Mouse (Mus musculus) heart, postnatal 14 days (tissue): ENCODE results near the gene Fndc3b. TPM values are rescaled to one million over a fixed set of nuclear protein-coding genes. Genes with fewer than 3 reads are reported as not detected.

Experiments
- DNase-seq, 2 experiments: peaks; one replicate each; pipeline ENCODE4 v3.0.0; 2021 to 2022
- intact Hi-C: fragments of 180-260 bp; cut with DNase I; formaldehyde crosslinking; loops from one replicate; pipeline ENCODE4 v1.15.1; 2025
- total RNA-seq, 2 experiments: library from RNA; stranded (reverse); gene quantifications; 2 replicates each; pipeline ENCODE4 v1.2.3; 2021

Fndc3b gene
- total RNA-seq, 2 experiments from 2014 or later: 73.2 to 79.0 TPM

GRCm38 (mm10) chr3:27631112-27631511, 80.0 kb downstream of the Fndc3b start:
- intact Hi-C loops: loop anchor here (5.0 kb wide), 2 partner anchors 76 to 231 kb away; no protein-coding TSS in a partner anchor
- peak; percentile 67 to 70 for DNase-seq

- intact Hi-C loops: loop anchor here (5.0 kb wide), 2 partner anchors 78 to 233 kb away; no protein-coding TSS in a partner anchor
- no peak for DNase-seq
Measured at GRCm38 (mm10) chr3:27629716-27630115, 81.4 kb downstream of the Fndc3b start.

GRCm38 (mm10) chr3:27626301-27626700, 84.8 kb downstream of the Fndc3b start:
- intact Hi-C loops: no loop called here
- DNase-seq: no peak

GRCm38 (mm10) chr3:27625592-27625985, 85.5 kb downstream of the Fndc3b start:
- intact Hi-C loops: no loop called here
- no peak for DNase-seq

DNA sequence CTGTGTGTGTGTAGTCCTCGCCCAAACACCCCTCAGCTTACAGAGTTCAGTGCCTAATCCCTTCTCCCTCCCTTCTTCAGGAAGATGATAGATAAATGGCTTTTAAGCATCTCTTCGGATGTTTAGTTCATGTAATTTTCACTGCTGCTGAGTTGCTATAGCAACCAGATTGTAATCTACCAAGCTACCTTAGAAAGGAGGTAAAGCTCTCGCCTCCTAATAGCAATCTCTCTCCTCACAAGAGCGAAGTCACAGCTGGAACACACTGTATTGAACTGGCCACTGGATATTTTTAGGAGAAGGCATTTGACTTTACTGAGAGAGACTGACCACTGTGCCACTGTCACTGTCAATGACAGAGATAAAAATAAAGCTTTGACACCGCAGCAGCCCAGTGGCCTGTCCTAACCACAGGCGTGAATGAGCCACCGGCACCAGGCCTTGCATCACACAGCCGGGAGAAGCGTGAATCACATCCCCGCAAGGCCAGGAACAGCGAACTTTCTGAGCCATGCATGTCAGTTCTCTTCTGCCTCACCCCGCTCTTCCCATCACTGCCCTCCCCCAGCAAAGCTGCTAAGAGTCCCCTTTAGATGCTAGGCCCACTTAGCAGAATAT, 86.0 kb downstream of the Fndc3b start:
- intact Hi-C loops: no loop called here
- DNase-seq: no peak

DNA sequence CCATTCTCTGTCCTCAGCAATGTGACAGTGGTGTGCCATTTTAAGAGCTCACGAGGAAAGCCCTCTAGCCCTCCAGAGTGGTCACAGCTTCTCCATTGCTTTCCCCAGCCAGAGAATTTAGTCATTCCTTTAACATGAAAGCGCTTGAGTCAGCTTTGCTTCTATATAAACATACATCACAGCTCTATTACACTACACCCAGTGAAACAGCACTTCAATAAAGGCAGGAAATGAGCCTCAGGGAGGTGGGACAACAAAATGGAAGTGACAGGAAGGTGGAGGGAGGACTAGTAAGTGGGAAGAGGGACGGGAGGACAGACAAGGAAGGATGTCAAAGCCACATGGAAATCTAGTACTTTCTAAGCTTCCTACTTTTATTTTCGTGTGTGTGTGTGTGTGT, 88.7 kb downstream of the Fndc3b start:
- no peak for DNase-seq
- intact Hi-C loops: no loop called here

DNA sequence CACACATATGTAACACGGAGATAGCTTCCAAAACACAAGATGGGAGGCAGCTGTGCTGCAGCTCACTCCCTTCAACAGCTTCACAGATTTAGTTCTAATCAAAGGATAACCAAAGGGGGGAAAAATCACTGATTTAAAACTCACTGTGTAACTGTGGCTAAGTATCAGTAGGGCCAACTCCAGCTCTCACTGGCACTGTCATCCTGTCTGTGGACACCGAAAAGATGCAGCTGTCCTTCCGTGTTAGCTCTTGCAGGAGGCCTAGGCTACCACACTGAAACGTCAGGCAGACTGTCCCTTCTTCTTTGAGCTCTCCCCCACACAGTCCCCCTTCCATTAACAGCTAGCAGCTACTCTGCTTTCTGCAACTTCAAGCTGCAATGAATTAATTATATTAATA, 89.9 kb downstream of the Fndc3b start:
- intact Hi-C loops: no loop called here
- DNase-seq: peak in 1 of 2 experiments; percentile 35

GRCm38 (mm10) chr3:27617733-27618132, 93.4 kb downstream of the Fndc3b start:
- intact Hi-C loops: loop anchor here (5.0 kb wide), 1 partner anchor 90 kb away; no protein-coding TSS in a partner anchor

DNA sequence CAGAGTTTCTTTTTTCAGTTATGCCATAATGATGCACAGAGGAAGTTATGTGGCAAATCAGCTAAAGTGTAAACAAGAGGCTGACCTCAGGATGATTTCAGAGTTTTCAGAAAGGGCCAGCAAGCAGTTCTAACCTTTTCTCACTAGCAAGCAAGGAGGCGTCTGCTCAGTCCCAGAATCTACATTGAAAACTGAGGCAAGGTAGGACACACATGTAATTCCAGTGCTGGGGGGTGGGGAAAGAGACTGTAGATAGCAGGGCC, 93.9 kb downstream of the Fndc3b start:
- no peak for DNase-seq
- intact Hi-C loops: loop anchor here (5.0 kb wide), 1 partner anchor 90 kb away; no protein-coding TSS in a partner anchor

More at GRCm38 (mm10) chr3:27617733-27618132, 93.4 kb downstream of the Fndc3b start:
- DNase-seq: no peak

DNA sequence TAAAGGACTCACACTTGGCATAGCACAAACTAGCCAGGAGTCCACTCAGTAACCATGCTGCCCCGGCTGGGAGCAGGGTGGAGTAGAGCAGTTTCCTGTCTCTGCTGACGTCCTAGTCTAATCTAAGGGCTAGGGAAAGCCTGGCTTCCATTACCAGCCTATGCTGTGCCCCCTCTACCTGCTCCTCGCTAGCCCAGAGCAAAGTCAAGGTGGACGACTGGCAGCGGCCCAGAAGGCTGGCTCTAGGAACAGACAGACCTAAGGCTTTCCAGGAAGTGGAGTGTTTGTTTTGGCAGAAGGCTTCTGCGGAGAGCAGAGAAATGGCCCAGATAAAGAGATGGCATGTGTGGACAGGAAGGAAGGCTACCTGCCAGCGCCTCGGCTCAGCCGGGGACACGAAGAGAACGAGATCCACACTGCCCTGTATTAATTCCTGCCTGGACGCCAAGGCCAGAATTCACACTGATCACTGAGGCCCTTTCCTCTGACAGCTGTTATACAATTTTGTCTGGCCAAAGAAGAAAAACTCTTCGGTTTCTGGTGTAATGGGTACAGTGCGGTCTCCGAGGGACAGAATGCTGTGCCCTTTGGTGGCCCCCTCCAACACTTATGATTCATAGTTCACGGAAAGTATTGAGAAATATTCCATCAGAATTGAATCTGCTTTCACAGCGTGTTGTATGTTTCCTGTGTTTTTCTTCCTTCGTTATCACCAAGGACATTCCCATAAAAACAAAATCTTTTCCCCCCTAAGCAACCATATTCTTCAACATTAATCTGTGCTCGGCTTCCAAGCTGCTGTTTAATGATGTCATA, 94.5 kb downstream of the Fndc3b start:
- peak; percentile 69 to 74 for DNase-seq
- intact Hi-C loops: loop anchor here (5.0 kb wide), 1 partner anchor 91 kb away; no protein-coding TSS in a partner anchor

GRCm38 (mm10) chr3:27615479-27615878, 95.6 kb downstream of the Fndc3b start:
- intact Hi-C loops: loop anchor here (5.0 kb wide), 1 partner anchor 92 kb away; no protein-coding TSS in a partner anchor
- DNase-seq: no peak

DNA sequence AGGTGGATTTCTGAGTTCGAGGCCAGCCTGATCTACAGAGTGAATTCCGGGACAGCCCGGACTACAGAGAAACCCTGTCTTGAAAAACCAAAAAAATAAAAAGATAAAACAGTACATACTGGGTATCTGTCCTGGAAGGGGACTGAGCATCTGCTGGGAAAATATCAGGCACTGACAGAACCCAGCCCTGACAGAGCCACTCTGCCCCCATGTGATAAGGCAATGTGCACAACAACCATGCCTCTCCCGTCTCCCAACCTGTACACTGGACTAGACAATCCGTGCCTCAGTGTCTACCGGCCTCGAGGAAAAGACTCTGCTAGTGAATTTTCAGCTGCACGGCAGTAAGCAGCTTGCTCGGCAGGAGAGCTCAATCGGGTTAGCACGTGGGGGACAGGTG, 97.3 kb downstream of the Fndc3b start:
- intact Hi-C loops: no loop called here
- no peak for DNase-seq

GRCm38 (mm10) chr3:27613011-27613410, 98.1 kb downstream of the Fndc3b start:
- intact Hi-C loops: no loop called here
- DNase-seq: no peak

DNA sequence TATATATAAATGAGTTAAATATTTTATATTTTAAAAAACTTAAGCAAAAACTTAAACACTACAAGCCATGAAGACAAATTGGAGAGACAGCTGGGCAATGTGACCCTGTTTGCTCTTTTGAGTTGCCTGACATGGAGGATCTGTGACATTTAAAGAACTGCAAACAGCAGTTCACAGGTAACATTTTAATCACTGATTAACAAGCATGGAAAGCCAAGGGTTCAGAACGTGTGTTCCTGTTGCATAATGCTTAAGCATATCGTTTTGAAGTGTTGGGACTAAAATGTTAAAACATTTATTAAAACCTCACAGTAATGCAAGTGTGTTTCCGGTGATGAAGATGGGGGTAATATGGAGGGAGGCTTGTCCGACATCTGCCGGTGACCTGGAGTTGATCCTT, 99.1 kb downstream of the Fndc3b start:
- intact Hi-C loops: no loop called here
- DNase-seq: no peak

- no peak for DNase-seq
- intact Hi-C loops: no loop called here
Measured at GRCm38 (mm10) chr3:27610547-27610946, 100.6 kb downstream of the Fndc3b start.

GRCm38 (mm10) chr3:27610089-27610488, 101.0 kb downstream of the Fndc3b start:
- no peak for DNase-seq
- intact Hi-C loops: no loop called here

DNA sequence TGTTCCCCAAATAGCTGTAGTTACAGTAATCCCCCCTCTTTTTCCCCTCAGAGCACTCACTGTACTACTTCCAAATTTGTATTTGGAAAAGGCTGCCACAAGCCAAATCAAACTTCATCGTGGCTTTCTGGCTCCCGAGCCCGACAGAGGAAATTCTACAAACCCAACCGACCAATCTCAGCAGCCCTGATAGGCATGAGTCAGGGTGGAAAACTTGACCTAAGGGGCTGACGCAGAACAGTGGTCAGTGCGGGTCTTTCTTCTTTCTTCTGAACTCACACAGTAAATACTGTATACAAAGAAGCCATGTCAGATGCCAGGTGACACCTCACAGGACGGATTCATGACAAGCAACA, 103.3 kb downstream of the Fndc3b start:
- peak in 1 of 2 experiments; percentile 45 for DNase-seq
- intact Hi-C loops: no loop called here

DNA sequence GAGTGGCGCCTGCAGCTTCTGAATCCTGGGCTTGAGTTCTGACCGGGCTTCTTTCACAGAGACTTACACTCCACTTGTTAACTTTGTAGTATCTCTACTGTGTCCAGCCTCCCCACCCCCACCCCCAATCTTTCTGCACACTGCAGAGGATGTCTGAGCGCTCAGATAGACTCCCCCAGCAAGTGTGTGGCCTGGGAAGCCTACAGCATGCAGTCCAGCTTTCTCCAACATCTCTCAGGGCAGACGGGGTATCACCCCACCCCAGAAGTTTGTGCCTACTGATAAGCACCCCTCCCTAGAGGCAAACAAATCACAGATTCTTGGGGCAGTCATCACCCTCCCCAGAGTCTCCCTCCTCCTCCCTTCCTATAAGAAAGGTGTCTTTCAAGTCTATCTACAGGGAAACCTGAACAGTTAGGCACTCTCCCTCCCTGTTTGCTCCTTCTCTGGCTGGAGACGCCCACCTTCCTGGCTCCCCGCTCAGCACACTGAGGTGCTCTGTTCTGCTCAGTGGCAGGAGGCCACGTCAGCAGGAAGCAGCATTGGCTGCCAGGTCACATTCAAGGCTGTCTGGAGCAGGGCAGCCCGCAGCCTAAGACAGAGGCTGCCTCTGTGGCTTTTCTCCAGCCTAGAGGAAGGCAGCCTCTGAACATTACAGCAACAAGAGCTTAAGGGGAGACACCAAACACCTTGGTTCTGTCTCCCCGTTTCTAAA, 103.9 kb downstream of the Fndc3b start:
- intact Hi-C loops: no loop called here
- DNase-seq: peak; percentile 62 to 74

- no peak for DNase-seq
- intact Hi-C loops: no loop called here
Measured at GRCm38 (mm10) chr3:27606626-27607025, 104.5 kb downstream of the Fndc3b start.

- DNase-seq: no peak
- intact Hi-C loops: no loop called here
Measured at GRCm38 (mm10) chr3:27605613-27606012, 105.5 kb downstream of the Fndc3b start.

DNA sequence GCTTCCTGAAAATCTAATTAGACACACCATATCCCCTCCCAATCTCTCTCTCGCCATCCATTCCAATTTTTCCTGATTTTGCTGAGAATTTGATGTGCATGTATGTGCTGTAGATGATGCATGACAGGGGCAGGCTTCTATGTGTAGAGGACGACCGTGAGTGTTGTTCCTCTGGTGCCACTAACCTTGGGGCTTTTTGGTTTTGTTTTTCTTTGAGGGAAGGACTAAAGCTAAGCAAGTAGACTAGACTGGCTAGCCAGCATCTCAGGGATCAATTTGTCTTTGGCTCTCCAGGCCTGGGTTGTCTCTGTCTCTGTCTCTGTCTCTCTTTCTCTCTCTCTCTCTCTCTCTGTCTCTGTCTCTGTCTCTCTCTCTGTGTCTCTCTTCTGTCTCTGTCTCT, 106.0 kb downstream of the Fndc3b start:
- DNase-seq: no peak
- intact Hi-C loops: no loop called here
